Mouse (Mus musculus): ENCODE results near the gene Polg2.

GRCm38 (mm10) chr11:106815331-106815730 is 36.0 kb upstream of the Polg2 start:
- no peak for TF ChIP-seq POLR2A (IDR thresholded peaks at IDR 0.05; ENCODE audit: insufficient read depth, low read depth, low read length)
- TF ChIP-seq CTCF (IDR thresholded peaks at IDR 0.05; ENCODE audit: insufficient read depth, low read depth, low read length): no peak

Measured in olfactory bulb, adult 2 months (tissue).